Mouse (Mus musculus): ENCODE measurements around the gene Ccdc30. TPM values are rescaled to one million over a fixed set of nuclear protein-coding genes. Genes with fewer than 3 reads are reported as not detected.
A peak's percentile ranks its signal among the peaks of the same experiment; 100 is the strongest.

Gene Ccdc30
- polyA plus RNA-seq, 1 experiment from 2014 or later, result 26.6 TPM

DNA sequence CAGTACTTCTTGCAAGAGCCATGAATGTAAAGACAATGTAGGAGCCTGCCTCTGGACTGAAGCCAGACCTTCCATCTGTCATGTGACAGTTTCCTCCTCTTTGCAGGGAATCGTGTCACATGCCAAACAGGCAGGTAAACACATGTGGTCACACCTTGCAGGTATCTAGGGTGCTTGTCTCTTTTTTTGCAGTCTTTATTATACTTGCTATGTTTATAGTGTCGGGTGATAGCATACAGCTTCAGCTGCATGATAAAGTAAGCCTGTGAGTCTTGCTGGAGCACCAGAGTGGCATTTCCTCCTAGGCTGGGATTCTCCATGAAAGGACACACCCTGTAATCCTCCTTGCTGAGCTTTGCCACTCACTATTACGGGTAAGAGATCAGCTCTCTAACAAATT, 113.5 kb downstream of the Ccdc30 start:
- Histone ChIP-seq H3K4me2 (ENCODE audit: low read depth, low read length) (no peak overlapping the region), H3K27me3 (ENCODE audit: control insufficient read depth, insufficient read depth, low read length) (no peaks in the 10 kb centered on the region)

GRCm38 (mm10) chr4:119300761-119301160, 114.6 kb downstream of the Ccdc30 start:
- Histone ChIP-seq H3K27me3 (ENCODE audit: control insufficient read depth, insufficient read depth, low read length) (no peaks in the 10 kb centered on the region), H3K36me3 (ENCODE audit: control insufficient read depth, insufficient read depth, low read length) (no peaks in the 10 kb centered on the region), H3K9ac (replicated peaks; ENCODE audit: low read depth, low read length) (no peak overlapping the region), H3K9me3 (ENCODE audit: control insufficient read depth, low read length) (no peaks in the 10 kb centered on the region), H3K4me3 (ENCODE audit: low read depth, low read length) (no peak overlapping the region), H3K4me2 (ENCODE audit: low read depth, low read length) (no peak overlapping the region), H3K27ac (ENCODE audit: low read depth, low read length) (no peak overlapping the region), H3K4me1 (ENCODE audit: control insufficient read depth, insufficient read depth, low read length) (no peaks in the 10 kb centered on the region; the same call in 1 of the 2 replicates)
- WGBS, result 95% methylated on average over 3 of the region's 3 CpGs
- ATAC-seq (ENCODE audit: low read depth), result no peak

More for the DNA sequence above, 113.5 kb downstream of the Ccdc30 start:
- no peak overlapping the region for H3K9ac ChIP-seq (replicated peaks; ENCODE audit: low read depth, low read length)
- H3K4me1 ChIP-seq (ENCODE audit: control insufficient read depth, insufficient read depth, low read length), result no peaks in the 10 kb centered on the region
- no peak overlapping the region for H3K27ac ChIP-seq (ENCODE audit: low read depth, low read length)
- H3K36me3 ChIP-seq (ENCODE audit: control insufficient read depth, insufficient read depth, low read length), result no peaks in the 10 kb centered on the region
- 91% methylated on average over 3 of the region's 3 CpGs for WGBS
- no peaks in the 10 kb centered on the region for H3K9me3 ChIP-seq (ENCODE audit: control insufficient read depth, low read length)
- no peak for ATAC-seq (ENCODE audit: low read depth)
- H3K4me3 ChIP-seq (ENCODE audit: low read depth, low read length), result no peak overlapping the region

DNA sequence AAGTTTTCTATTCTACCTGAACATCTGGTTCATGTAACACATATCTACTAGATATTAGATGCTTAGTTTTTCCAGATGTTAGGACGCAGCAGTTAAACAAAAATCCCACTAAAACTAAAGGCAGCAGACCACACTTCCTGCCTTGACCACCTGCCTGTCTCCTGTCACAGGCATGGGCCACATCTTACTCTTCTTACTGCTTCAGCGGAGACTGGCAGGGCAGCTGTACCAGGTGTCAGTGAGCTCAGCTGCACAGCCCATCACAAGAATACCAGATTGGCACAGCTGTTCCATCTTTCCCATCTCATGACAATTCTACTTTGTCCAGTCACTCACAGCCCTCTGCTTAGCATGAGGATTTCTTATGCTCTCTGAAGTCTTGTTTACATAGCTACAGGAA, 118.0 kb downstream of the Ccdc30 start:
- no peak for ATAC-seq (ENCODE audit: low read depth)
- no peaks in the 10 kb centered on the region for H3K36me3 ChIP-seq (ENCODE audit: control insufficient read depth, insufficient read depth, low read length)
- H3K27me3 ChIP-seq (ENCODE audit: control insufficient read depth, insufficient read depth, low read length), result no peaks in the 10 kb centered on the region
- H3K9ac ChIP-seq (replicated peaks; ENCODE audit: low read depth, low read length), result no peak overlapping the region
- no peaks in the 10 kb centered on the region for H3K9me3 ChIP-seq (ENCODE audit: control insufficient read depth, low read length)
- no peak overlapping the region for H3K4me3 ChIP-seq (ENCODE audit: low read depth, low read length)
- WGBS, result 87% methylated on average over 2 of the region's 2 CpGs
- no peak overlapping the region for H3K27ac ChIP-seq (ENCODE audit: low read depth, low read length)
- H3K4me1 ChIP-seq (ENCODE audit: control insufficient read depth, insufficient read depth, low read length), result peaks cover 6% of the 10 kb centered on the region; the same call in 1 of the 2 replicates
- no peak overlapping the region for H3K4me2 ChIP-seq (ENCODE audit: low read depth, low read length)

DNA sequence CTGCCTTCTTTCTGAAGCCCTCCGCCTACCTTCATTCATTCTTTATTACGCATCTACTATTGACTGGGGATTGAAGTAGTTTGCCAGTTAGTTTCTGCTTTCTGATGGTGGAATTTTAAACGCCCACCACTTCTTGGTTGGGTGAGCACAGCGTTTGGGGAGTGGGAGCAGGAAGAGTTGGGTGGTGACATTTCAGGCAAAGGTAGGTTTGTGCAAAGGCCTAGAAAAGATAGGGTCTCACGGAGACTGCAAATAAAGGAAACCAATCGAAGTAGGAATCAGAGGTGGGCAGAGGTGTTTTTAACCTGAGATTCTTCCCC, 120.2 kb downstream of the Ccdc30 start:
- Histone ChIP-seq H3K27ac (ENCODE audit: low read depth, low read length) (peak overlapping the region; percentile 93), H3K4me1 (ENCODE audit: control insufficient read depth, insufficient read depth, low read length) (peaks cover 19% of the 10 kb centered on the region), H3K9ac (replicated peaks; ENCODE audit: low read depth, low read length) (peak overlapping the region; percentile 78), H3K27me3 (ENCODE audit: control insufficient read depth, insufficient read depth, low read length) (no peaks in the 10 kb centered on the region), H3K36me3 (ENCODE audit: control insufficient read depth, insufficient read depth, low read length) (no peaks in the 10 kb centered on the region), H3K4me2 (ENCODE audit: low read depth, low read length) (peak overlapping the region; percentile 69), H3K9me3 (ENCODE audit: control insufficient read depth, low read length) (no peaks in the 10 kb centered on the region), H3K4me3 (ENCODE audit: low read depth, low read length) (peak overlapping the region; percentile 76)
- ATAC-seq (ENCODE audit: low read depth), result no peak
- 7% methylated on average over 6 of the region's 6 CpGs for WGBS

DNA sequence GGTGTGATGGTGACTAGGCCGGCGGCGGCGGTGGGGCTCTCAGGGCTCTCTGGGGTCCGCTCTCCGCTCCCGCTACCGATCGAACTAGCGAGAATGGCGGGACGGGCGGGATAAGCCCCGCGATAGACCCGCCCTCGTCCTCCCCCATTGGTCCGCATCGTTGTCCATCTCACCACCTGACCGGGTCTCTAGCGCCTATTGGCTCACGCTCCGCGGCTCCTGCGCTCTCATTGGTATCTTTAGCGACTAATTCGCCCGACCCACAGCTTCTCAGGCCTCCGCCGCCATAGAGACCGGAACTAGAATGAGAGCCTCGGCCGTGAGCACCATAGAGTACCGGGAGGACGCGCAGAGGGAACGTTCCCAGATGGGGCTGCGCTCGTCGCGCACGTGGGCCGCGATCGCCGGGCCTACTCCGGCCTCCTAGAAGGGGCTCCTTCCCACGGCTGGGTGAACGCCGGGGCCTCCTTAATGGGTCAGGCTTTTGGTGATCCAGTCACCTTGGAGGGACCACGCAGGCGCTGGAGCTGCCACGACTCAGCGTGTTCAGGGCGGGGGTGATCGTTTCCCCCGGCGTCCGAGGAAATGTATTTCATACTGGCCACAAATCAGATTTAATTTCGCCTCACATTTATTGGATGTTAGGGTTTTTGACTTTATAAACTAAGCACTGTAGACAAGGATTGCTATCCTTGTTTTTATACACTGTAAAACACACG, 120.7 kb downstream of the Ccdc30 start, which contains the start of gene Ybx1:
Gene Ybx1 (minus strand): TSS at position 190 of the 719 bp plus-strand sequence.
- Histone ChIP-seq H3K4me2 (ENCODE audit: low read depth, low read length) (peak within 1 kb of the TSS; percentile 71), H3K4me1 (ENCODE audit: control insufficient read depth, insufficient read depth, low read length) (peaks cover 19% of the 10 kb centered on the region), H3K27ac (ENCODE audit: low read depth, low read length) (peak within 1 kb of the TSS; percentile 93), H3K27me3 (ENCODE audit: control insufficient read depth, insufficient read depth, low read length) (no peaks in the 10 kb centered on the region), H3K36me3 (ENCODE audit: control insufficient read depth, insufficient read depth, low read length) (no peaks in the 10 kb centered on the region), H3K9me3 (ENCODE audit: control insufficient read depth, low read length) (no peaks in the 10 kb centered on the region), H3K4me3 (ENCODE audit: low read depth, low read length) (peak within 1 kb of the TSS; percentile 76), H3K9ac (replicated peaks; ENCODE audit: low read depth, low read length) (peak within 1 kb of the TSS; percentile 88)
- WGBS, result under 1% methylated on average over 61 of the region's 61 CpGs
- peak; percentile 99 for ATAC-seq (ENCODE audit: low read depth)

- Histone ChIP-seq H3K4me2 (ENCODE audit: low read depth, low read length) (peak overlapping the region; percentile 71), H3K27me3 (ENCODE audit: control insufficient read depth, insufficient read depth, low read length) (no peaks in the 10 kb centered on the region), H3K4me1 (ENCODE audit: control insufficient read depth, insufficient read depth, low read length) (peaks cover 19% of the 10 kb centered on the region), H3K9ac (replicated peaks; ENCODE audit: low read depth, low read length) (peak overlapping the region; percentile 88), H3K4me3 (ENCODE audit: low read depth, low read length) (peak overlapping the region; percentile 76), H3K27ac (ENCODE audit: low read depth, low read length) (peak overlapping the region; percentile 89), H3K9me3 (ENCODE audit: control insufficient read depth, low read length) (no peaks in the 10 kb centered on the region), H3K36me3 (ENCODE audit: control insufficient read depth, insufficient read depth, low read length) (no peaks in the 10 kb centered on the region)
- under 1% methylated on average over 50 of the region's 80 CpGs for WGBS
- peak; percentile 25 for ATAC-seq (ENCODE audit: low read depth)
Measured at GRCm38 (mm10) chr4:119293574-119294258, 121.6 kb downstream of the Ccdc30 start.

- Histone ChIP-seq H3K36me3 (ENCODE audit: control insufficient read depth, insufficient read depth, low read length) (no peaks in the 10 kb centered on the region), H3K4me3 (ENCODE audit: low read depth, low read length) (peak overlapping the region; percentile 76), H3K27ac (ENCODE audit: low read depth, low read length) (peak overlapping the region; percentile 89), H3K27me3 (ENCODE audit: control insufficient read depth, insufficient read depth, low read length) (no peaks in the 10 kb centered on the region), H3K9ac (replicated peaks; ENCODE audit: low read depth, low read length) (peak overlapping the region; percentile 88), H3K9me3 (ENCODE audit: control insufficient read depth, low read length) (no peaks in the 10 kb centered on the region), H3K4me1 (ENCODE audit: control insufficient read depth, insufficient read depth, low read length) (peaks cover 19% of the 10 kb centered on the region), H3K4me2 (ENCODE audit: low read depth, low read length) (peak overlapping the region; percentile 71)
- 1% methylated on average over 24 of the region's 24 CpGs for WGBS
- ATAC-seq (ENCODE audit: low read depth), result peak; percentile 13; the same call in 1 of the 2 replicates
Measured at GRCm38 (mm10) chr4:119292771-119293573, 122.3 kb downstream of the Ccdc30 start.

DNA sequence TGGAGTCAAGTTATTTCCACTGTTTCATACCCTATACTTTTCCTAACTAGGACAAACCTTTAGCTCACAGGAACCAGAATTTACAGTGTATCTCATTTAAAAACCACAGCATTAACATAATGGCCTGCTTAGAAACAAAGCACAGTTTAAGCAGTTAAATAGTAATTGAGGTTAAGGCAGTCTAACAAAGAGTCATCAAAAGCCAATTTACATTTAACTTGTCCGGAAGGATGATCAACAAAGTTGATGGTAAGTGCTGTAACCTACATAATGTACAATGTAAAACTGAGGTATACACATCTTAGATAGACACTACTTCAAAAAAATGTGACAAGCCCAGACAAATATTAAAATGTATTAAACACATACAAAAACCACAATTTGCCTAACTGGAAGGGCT, 123.4 kb downstream of the Ccdc30 start:
- no peaks in the 10 kb centered on the region for H3K9me3 ChIP-seq (ENCODE audit: control insufficient read depth, low read length)
- 0 out of 2 replicates have a peak overlapping the region, but pooled peaks have one; percentile 4 for H3K9ac ChIP-seq (replicated peaks; ENCODE audit: low read depth, low read length)
- 53% methylated on average over 1 of the region's 1 CpGs for WGBS
- no peaks in the 10 kb centered on the region for H3K27me3 ChIP-seq (ENCODE audit: control insufficient read depth, insufficient read depth, low read length)
- no peaks in the 10 kb centered on the region for H3K36me3 ChIP-seq (ENCODE audit: control insufficient read depth, insufficient read depth, low read length)
- peaks cover 19% of the 10 kb centered on the region for H3K4me1 ChIP-seq (ENCODE audit: control insufficient read depth, insufficient read depth, low read length)
- no peak for ATAC-seq (ENCODE audit: low read depth)
- peak overlapping the region; percentile 76 for H3K4me3 ChIP-seq (ENCODE audit: low read depth, low read length)
- H3K4me2 ChIP-seq (ENCODE audit: low read depth, low read length), result peak overlapping the region; percentile 71
- H3K27ac ChIP-seq (ENCODE audit: low read depth, low read length), result no peak overlapping the region

All from neural tube, embryonic 14.5 days (tissue).